Mouse (Mus musculus): ENCODE measurements around the gene Crkl.
A peak's percentile ranks its signal among the peaks of the same experiment; 100 is the strongest.

Crkl gene

GRCm38 (mm10) chr16:17530640-17531288 is 79.0 kb downstream of the Crkl start, which contains the start of gene Thap7:
Thap7 (minus strand) TSS chr16:17531136.
- DNase-seq, result peak; percentile 95

GRCm38 (mm10) chr16:17532271-17532670 is 80.5 kb downstream of the Crkl start:
- DNase-seq, result no peak

- no peak for DNase-seq
These were observed 81.0 kb downstream of the Crkl start for GRCm38 (mm10) chr16:17532676-17533329.

- DNase-seq, result no peak
These were observed 84.8 kb downstream of the Crkl start for GRCm38 (mm10) chr16:17536584-17536983.
